Mouse (Mus musculus) liver, adult (tissue): ENCODE measurements around the gene Ctbs.

Experiments used
- GATA4 ChIP-seq: IDR thresholded peaks from 2 replicates; pipeline ENCODE4 v1.6.1; 2014; ENCODE audit warnings: mild to moderate bottlenecking, low read length; ENCODE audit not compliant: insufficient replicate concordance

Ctbs gene

GRCm38 (mm10) chr3:146448969-146449368 lies 626 bp upstream of the Ctbs start:
- peak; percentile 13; the same call in 1 of the 2 replicates for TF ChIP-seq GATA4

- TF ChIP-seq GATA4: no peak
Measured at GRCm38 (mm10) chr3:146450371-146450841, 811 bp downstream of the Ctbs start.

GRCm38 (mm10) chr3:146451375-146451774 lies 1.8 kb downstream of the Ctbs start:
- no peak for TF ChIP-seq GATA4

- no peak for TF ChIP-seq GATA4
Measured at GRCm38 (mm10) chr3:146462939-146463338, 13.3 kb downstream of the Ctbs start.

GRCm38 (mm10) chr3:146469226-146469625 lies 19.6 kb downstream of the Ctbs start:
- TF ChIP-seq GATA4: no peak

- TF ChIP-seq GATA4: no peak
Measured at GRCm38 (mm10) chr3:146472657-146473056, 23.1 kb downstream of the Ctbs start.

GRCm38 (mm10) chr3:146473741-146474140 lies 24.1 kb downstream of the Ctbs start:
- TF ChIP-seq GATA4: no peak

- no peak for TF ChIP-seq GATA4
Measured at GRCm38 (mm10) chr3:146474428-146474827, 24.8 kb downstream of the Ctbs start.

- TF ChIP-seq GATA4: no peak
Measured at GRCm38 (mm10) chr3:146482044-146482443, 32.4 kb downstream of the Ctbs start.

GRCm38 (mm10) chr3:146486464-146486863 lies 36.9 kb downstream of the Ctbs start:
- no peak for TF ChIP-seq GATA4

GRCm38 (mm10) chr3:146494941-146495340 lies 45.3 kb downstream of the Ctbs start:
- no peak for TF ChIP-seq GATA4

GRCm38 (mm10) chr3:146498989-146499388 lies 49.4 kb downstream of the Ctbs start:
- TF ChIP-seq GATA4: no peak

- TF ChIP-seq GATA4: no peak
Measured at GRCm38 (mm10) chr3:146499431-146500002, 49.9 kb downstream of the Ctbs start, which contains the start of the genes Spata1 and Gng5. Spata1 (minus strand) TSS chr3:146499753. Gng5 (plus strand) TSS chr3:146499807.

- TF ChIP-seq GATA4: no peak
Measured at GRCm38 (mm10) chr3:146500003-146500809, 50.6 kb downstream of the Ctbs start.

GRCm38 (mm10) chr3:146500810-146501201 lies 51.2 kb downstream of the Ctbs start:
- TF ChIP-seq GATA4: no peak

GRCm38 (mm10) chr3:146501601-146502123 lies 52.1 kb downstream of the Ctbs start:
- no peak for TF ChIP-seq GATA4
